Mouse (Mus musculus): ENCODE results near the gene Hist1h4k. TPM values are rescaled to one million over a fixed set of nuclear protein-coding genes. Genes with fewer than 3 reads are reported as not detected.

Hist1h4k gene
- polyA plus RNA-seq (2014; fragmentation: Illumina TruSeq; extraction: RNeasy Lipid Tissue Mini Kit (QIAGEN cat#74804); ENCODE audit: low read depth, low replicate concordance), result not detected

DNA sequence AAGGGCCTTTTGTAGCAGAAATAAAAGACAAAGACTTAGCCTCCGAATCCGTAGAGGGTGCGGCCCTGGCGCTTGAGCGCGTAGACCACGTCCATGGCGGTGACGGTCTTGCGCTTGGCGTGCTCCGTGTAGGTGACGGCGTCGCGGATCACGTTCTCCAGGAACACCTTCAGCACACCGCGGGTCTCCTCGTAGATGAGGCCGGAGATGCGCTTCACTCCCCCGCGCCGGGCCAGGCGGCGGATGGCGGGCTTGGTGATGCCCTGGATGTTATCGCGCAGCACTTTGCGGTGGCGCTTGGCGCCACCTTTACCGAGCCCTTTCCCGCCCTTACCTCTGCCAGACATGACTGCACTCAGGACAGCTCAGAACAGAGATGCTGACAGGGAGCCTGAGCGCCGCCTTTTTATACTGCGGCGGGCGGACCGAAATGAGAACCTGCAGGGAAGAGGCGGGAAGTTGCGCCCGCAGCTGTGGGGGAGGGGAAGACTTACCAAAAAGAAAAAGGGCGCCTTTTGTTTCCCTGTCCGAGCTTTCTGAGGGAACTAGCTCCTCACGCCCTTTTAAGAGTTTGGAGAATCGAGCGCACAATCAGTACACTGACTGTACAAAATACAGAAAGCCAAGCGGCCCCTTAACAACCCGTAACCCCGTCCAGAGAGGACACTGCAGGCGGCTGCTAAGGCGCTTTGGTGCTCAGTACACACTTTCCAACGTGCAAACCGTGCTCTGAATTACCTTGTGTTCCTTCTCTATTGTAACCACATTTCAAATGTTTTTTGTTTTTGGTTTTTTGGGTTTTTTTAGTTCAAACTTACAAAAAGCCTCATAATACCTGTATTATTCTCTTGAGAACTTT lies at the start of gene Hist1h4k:
TSS of gene Hist1h4k (minus strand) at position 347 of the 859 bp plus-strand sequence.

DNA sequence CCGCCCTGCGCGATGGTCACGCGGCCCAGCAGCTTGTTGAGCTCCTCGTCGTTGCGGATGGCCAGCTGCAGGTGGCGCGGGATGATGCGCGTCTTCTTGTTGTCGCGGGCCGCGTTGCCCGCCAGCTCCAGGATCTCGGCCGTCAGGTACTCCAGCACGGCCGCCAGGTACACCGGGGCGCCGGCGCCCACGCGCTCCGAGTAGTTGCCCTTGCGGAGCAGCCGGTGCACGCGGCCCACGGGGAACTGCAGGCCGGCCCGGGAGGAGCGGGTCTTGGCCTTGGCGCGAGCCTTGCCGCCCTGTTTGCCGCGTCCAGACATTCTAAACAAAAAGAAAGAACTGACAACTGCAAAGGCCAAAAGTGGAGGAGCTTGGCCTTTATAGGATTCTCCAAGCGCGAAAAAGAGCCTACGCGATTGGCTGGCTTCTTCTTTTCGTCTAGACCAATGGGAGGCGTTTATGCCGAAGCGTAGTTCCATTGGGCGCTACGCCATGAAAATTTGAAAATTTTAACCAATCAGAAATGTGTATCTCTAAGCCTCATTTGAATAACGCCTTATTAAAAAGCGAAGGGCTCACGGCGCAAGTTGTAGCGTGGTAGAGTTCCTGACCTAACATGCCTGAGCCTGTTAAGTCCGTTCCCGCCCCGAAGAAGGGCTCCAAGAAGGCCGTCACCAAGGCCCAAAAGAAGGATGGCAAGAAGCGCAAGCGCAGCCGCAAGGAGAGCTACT lies 36.8 kb upstream of the Hist1h4k start, which contains the start of the genes Hist1h2an and Hist1h2bp:
TSS of gene Hist1h2an (minus strand) at position 320 of the 731 bp plus-strand sequence.
TSS of gene Hist1h2bp (plus strand) at position 563 of the 731 bp plus-strand sequence.

DNA sequence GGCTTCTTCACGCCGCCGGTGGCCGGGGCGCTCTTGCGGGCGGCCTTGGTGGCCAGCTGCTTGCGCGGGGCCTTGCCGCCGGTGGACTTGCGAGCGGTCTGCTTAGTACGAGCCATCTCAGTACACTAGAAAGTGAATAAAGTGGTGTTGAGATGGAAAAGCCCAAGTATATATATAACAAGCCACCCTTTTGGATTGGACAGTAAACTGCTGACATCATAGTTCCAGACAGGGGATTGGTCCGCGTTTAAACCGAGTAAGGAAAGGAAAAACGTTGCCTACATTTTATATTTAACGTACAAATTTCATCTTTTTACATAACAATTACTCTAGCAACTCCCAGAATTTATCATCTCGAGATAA lies 32.9 kb upstream of the Hist1h4k start, which contains the start of gene Hist1h3i:
TSS of gene Hist1h3i (minus strand) at position 116 of the 363 bp plus-strand sequence.

DNA sequence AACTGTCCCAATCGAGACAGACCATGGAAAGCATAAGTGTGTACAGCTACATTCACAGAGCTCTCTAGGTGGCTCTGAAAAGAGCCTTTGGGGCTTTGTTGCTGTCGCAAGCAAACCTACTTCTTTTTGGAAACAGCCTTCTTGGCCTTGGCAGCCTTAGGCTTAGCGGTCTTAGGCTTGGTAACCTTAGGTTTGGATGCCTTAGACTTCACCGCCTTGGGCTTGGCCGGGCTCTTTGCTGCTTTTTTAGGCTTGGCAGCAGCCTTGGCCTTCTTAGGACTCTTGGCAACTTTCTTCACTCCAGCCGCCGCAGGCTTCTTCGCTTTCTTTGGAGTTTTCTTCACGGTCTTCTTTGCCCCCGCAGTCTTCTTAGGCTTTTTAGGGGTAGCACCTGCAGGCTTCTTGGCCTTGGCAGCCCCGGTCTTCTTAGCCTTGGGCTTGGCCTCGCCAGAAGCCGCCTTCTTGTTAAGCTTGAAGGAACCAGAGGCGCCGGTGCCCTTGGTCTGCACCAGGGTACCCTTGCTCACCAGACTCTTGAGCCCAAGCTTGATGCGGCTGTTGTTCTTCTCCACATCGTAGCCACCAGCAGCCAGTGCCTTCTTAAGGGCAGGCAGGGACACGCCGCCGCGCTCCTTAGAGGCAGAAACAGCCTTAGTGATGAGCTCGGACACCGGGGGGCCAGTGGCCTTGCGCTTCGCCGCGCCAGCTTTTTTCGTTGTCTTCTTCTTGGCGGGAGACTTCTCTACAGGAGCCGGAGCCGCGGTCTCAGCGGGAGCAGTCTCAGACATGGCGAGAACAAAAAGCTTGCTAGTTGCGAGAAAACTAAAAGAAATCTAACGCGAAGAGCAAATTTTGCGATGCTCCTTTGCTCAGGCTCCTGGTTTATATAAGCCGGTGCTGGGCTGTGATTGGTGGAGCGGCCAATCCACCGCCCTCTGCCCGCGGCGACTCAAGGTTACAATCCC lies 29.7 kb upstream of the Hist1h4k start, which contains the start of gene Hist1h1b:
TSS of gene Hist1h1b (minus strand) at position 859 of the 965 bp plus-strand sequence.

DNA sequence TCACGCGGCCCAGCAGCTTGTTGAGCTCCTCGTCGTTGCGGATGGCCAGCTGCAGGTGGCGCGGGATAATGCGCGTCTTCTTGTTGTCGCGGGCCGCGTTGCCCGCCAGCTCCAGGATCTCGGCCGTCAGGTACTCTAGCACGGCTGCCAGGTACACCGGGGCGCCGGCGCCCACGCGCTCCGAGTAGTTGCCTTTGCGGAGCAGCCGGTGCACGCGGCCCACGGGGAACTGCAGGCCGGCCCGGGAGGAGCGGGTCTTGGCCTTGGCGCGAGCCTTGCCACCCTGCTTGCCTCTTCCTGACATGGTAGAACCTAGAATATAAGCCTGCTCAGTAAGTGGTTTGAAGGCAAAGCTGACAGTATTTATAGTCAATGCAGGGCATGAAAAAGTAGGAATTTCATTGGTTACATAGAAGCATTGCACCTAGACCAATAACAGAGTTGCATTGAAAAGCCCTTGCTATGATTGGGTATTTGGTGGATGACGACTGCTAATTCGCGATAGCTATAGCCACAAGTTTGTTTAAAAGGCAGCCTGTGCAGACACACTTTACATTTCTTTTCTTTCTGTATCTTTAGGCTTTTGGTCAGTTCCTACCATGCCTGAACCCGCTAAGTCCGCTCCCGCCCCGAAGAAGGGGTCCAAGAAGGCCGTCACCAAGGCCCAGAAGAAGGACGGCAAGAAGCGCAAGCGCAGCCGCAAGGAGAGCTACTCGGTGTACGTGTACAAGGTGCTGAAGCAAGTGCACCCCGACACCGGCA lies 3.4 kb upstream of the Hist1h4k start, which contains the start of the genes Hist1h2ak and Hist1h2bn:
TSS of gene Hist1h2ak (minus strand) at position 304 of the 762 bp plus-strand sequence.
TSS of gene Hist1h2bn (plus strand) at position 600 of the 762 bp plus-strand sequence.

DNA sequence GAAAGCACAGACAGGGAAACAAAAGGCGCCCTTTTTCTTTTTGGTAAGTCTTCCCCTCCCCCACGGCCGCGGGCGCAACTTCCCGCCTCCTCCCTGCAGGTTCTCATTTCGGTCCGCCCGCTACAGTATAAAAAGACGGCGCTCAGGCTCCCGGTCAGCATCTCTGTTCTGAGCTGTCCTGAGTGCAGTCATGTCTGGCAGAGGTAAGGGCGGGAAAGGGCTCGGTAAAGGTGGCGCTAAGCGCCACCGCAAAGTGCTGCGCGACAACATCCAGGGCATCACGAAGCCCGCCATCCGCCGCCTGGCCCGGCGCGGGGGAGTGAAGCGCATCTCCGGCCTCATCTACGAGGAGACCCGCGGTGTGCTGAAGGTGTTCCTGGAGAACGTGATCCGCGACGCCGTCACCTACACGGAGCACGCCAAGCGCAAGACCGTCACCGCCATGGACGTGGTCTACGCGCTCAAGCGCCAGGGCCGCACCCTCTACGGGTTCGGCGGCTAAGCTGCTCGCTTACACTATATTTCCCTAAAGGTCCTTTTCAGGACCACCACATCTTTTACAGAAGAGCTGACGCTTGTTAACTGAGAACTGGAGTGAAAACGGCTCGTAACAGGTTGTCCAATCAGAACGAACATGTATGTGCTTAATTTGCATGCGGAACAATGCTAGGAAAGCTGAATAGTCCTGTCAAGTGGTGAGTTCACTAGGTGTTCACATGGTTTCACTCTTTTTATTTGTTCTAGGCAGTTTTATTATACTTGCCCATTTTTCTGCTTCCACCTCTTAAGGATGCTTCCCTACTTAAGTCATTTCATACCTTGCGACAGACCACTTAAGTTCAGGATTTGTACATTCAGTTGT lies 15.2 kb downstream of the Hist1h4k start, which contains the start of gene Hist1h4j:
TSS of gene Hist1h4j (plus strand) at position 159 of the 862 bp plus-strand sequence.

DNA sequence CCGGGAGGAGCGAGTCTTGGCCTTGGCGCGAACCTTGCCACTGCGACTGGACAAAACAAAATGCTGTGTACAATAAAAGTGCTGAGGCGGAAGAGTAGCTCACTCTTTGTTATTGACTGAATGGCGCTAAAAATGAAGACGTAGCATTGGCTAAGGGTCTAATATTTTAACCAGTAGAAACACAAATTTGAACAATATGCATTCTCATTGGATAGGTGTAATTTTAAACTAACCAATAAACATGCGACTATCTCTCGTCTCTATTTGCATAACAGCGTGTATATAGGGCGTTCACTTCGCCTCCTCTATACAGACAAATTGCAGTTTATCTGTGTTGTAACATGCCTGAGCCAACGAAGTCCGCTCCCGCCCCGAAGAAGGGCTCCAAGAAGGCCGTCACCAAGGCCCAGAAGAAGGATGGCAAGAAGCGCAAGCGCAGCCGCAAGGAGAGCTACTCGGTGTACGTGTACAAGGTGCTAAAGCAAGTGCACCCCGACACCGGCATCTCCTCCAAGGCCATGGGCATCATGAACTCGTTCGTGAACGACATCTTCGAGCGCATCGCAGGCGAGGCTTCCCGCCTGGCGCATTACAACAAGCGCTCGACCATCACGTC lies 28.4 kb downstream of the Hist1h4k start, which contains the start of gene Hist1h2bm:
TSS of gene Hist1h2bm (plus strand) at position 288 of the 616 bp plus-strand sequence.

DNA sequence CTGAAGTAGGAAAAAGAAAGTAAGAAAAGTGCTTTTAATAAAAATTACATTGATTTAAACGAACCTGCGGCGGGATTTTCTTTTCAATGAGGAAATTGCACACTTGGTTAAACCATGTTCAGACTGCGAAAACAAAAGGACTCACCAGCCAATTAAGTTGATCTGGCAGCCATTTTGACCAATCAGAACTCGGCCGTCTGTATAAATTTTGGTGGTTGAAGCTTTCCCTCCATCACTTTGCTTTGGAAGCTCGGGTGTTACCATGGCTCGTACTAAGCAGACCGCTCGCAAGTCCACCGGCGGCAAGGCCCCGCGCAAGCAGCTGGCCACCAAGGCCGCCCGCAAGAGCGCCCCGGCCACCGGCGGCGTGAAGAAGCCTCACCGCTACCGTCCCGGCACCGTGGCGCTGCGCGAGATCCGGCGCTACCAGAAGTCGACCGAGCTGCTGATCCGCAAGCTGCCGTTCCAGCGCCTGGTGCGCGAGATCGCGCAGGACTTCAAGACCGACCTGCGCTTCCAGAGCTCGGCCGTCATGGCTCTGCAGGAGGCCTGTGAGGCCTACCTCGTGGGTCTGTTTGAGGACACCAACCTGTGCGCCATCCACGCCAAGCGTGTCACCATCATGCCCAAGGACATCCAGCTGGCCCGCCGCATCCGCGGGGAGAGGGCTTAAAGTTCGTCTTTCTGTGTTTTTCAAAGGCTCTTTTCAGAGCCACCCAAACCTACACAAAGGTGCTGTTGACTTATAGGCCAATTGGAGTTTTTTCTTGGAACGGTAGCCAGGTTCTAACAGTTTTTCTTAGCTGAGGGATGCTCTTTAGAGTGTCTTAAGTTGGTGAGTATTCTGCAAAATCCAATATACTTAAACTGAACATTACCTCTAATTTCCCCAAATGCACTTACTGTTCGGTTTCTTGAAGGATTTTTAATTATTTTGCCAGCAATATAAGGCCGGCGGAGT lies 32.6 kb downstream of the Hist1h4k start, which contains the start of gene Hist1h3h:
TSS of gene Hist1h3h (plus strand) at position 263 of the 961 bp plus-strand sequence.

DNA sequence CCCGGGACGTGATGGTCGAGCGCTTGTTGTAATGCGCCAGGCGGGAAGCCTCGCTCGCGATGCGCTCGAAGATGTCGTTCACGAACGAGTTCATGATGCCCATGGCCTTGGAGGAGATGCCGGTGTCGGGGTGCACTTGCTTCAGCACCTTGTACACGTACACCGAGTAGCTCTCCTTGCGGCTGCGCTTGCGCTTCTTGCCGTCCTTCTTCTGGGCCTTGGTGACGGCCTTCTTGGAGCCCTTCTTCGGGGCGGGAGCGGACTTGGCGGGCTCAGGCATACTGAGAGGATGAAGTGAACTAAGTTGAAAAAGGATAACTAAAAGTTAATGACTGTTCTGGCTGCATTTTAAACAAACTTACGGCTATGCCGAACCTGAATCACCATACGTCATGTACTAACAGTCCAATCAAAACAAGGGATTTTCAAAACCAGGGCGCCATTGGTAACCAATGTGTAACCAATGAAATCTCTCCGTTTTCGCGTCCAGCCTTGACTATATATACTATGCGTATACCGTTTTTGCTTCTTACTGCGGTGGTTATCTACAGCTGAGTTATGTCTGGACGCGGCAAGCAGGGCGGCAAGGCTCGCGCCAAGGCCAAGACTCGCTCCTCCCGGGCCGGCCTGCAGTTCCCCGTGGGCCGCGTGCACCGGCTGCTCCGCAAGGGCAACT lies 34.3 kb downstream of the Hist1h4k start, which contains the start of the genes Hist1h2bl and Hist1h2ai:
TSS of gene Hist1h2bl (minus strand) at position 280 of the 676 bp plus-strand sequence.
TSS of gene Hist1h2ai (plus strand) at position 559 of the 676 bp plus-strand sequence.

Other genes with a start within 250 kb of the Hist1h4k start
- 0.88 TPM for gene Gm11273, start 249.1 kb downstream of the Hist1h4k start, polyA plus RNA-seq (2014; fragmentation: Illumina TruSeq; extraction: RNeasy Lipid Tissue Mini Kit (QIAGEN cat#74804); ENCODE audit: low read depth, low replicate concordance)
- gene Zkscan8, start 219.4 kb downstream of the Hist1h4k start, polyA plus RNA-seq (2014; fragmentation: Illumina TruSeq; extraction: RNeasy Lipid Tissue Mini Kit (QIAGEN cat#74804); ENCODE audit: low read depth, low replicate concordance), result 9.0 TPM
- gene Olfr1366, start 207.7 kb downstream of the Hist1h4k start, polyA plus RNA-seq (2014; fragmentation: Illumina TruSeq; extraction: RNeasy Lipid Tissue Mini Kit (QIAGEN cat#74804); ENCODE audit: low read depth, low replicate concordance), result not detected
- not detected for gene Olfr1535, start 190.6 kb downstream of the Hist1h4k start, polyA plus RNA-seq (2014; fragmentation: Illumina TruSeq; extraction: RNeasy Lipid Tissue Mini Kit (QIAGEN cat#74804); ENCODE audit: low read depth, low replicate concordance)
- gene Olfr1364, start 168.7 kb downstream of the Hist1h4k start, polyA plus RNA-seq (2014; fragmentation: Illumina TruSeq; extraction: RNeasy Lipid Tissue Mini Kit (QIAGEN cat#74804); ENCODE audit: low read depth, low replicate concordance), result not detected
- not detected for gene Olfr1362, start 136.5 kb downstream of the Hist1h4k start, polyA plus RNA-seq (2014; fragmentation: Illumina TruSeq; extraction: RNeasy Lipid Tissue Mini Kit (QIAGEN cat#74804); ENCODE audit: low read depth, low replicate concordance)
- not detected for gene Olfr11, start 108.0 kb downstream of the Hist1h4k start, polyA plus RNA-seq (2014; fragmentation: Illumina TruSeq; extraction: RNeasy Lipid Tissue Mini Kit (QIAGEN cat#74804); ENCODE audit: low read depth, low replicate concordance)
- gene Olfr1361, start 87.1 kb downstream of the Hist1h4k start, polyA plus RNA-seq (2014; fragmentation: Illumina TruSeq; extraction: RNeasy Lipid Tissue Mini Kit (QIAGEN cat#74804); ENCODE audit: low read depth, low replicate concordance), result not detected
- not detected for gene Olfr1360, start 73.1 kb downstream of the Hist1h4k start, polyA plus RNA-seq (2014; fragmentation: Illumina TruSeq; extraction: RNeasy Lipid Tissue Mini Kit (QIAGEN cat#74804); ENCODE audit: low read depth, low replicate concordance)
- gene Olfr1359, start 52.4 kb downstream of the Hist1h4k start, polyA plus RNA-seq (2014; fragmentation: Illumina TruSeq; extraction: RNeasy Lipid Tissue Mini Kit (QIAGEN cat#74804); ENCODE audit: low read depth, low replicate concordance), result not detected
- gene Hist1h2bl, start 34.4 kb downstream of the Hist1h4k start, polyA plus RNA-seq (2014; fragmentation: Illumina TruSeq; extraction: RNeasy Lipid Tissue Mini Kit (QIAGEN cat#74804); ENCODE audit: low read depth, low replicate concordance), result not detected
- gene Hist1h2ai, start 34.1 kb downstream of the Hist1h4k start, polyA plus RNA-seq (2014; fragmentation: Illumina TruSeq; extraction: RNeasy Lipid Tissue Mini Kit (QIAGEN cat#74804); ENCODE audit: low read depth, low replicate concordance), result not detected
- gene Hist1h3h, start 32.8 kb downstream of the Hist1h4k start, polyA plus RNA-seq (2014; fragmentation: Illumina TruSeq; extraction: RNeasy Lipid Tissue Mini Kit (QIAGEN cat#74804); ENCODE audit: low read depth, low replicate concordance), result not detected
- not detected for gene Hist1h2bm, start 28.5 kb downstream of the Hist1h4k start, polyA plus RNA-seq (2014; fragmentation: Illumina TruSeq; extraction: RNeasy Lipid Tissue Mini Kit (QIAGEN cat#74804); ENCODE audit: low read depth, low replicate concordance)
- not detected for gene Hist1h4j, start 15.4 kb downstream of the Hist1h4k start, polyA plus RNA-seq (2014; fragmentation: Illumina TruSeq; extraction: RNeasy Lipid Tissue Mini Kit (QIAGEN cat#74804); ENCODE audit: low read depth, low replicate concordance)
- gene Hist1h2ak, start 3.3 kb upstream of the Hist1h4k start, polyA plus RNA-seq (2014; fragmentation: Illumina TruSeq; extraction: RNeasy Lipid Tissue Mini Kit (QIAGEN cat#74804); ENCODE audit: low read depth, low replicate concordance), result not detected
- gene Hist1h2bn, start 3.6 kb upstream of the Hist1h4k start, polyA plus RNA-seq (2014; fragmentation: Illumina TruSeq; extraction: RNeasy Lipid Tissue Mini Kit (QIAGEN cat#74804); ENCODE audit: low read depth, low replicate concordance), result not detected
- gene Hist1h1b, start 30.1 kb upstream of the Hist1h4k start, polyA plus RNA-seq (2014; fragmentation: Illumina TruSeq; extraction: RNeasy Lipid Tissue Mini Kit (QIAGEN cat#74804); ENCODE audit: low read depth, low replicate concordance), result not detected
- not detected for gene Hist1h3i, start 32.9 kb upstream of the Hist1h4k start, polyA plus RNA-seq (2014; fragmentation: Illumina TruSeq; extraction: RNeasy Lipid Tissue Mini Kit (QIAGEN cat#74804); ENCODE audit: low read depth, low replicate concordance)
- not detected for gene Hist1h2an, start 36.7 kb upstream of the Hist1h4k start, polyA plus RNA-seq (2014; fragmentation: Illumina TruSeq; extraction: RNeasy Lipid Tissue Mini Kit (QIAGEN cat#74804); ENCODE audit: low read depth, low replicate concordance)
- 27.9 TPM for gene Hist1h2bp, start 37.0 kb upstream of the Hist1h4k start, polyA plus RNA-seq (2014; fragmentation: Illumina TruSeq; extraction: RNeasy Lipid Tissue Mini Kit (QIAGEN cat#74804); ENCODE audit: low read depth, low replicate concordance)
- not detected for gene Hist1h2bq, start 59.7 kb upstream of the Hist1h4k start, polyA plus RNA-seq (2014; fragmentation: Illumina TruSeq; extraction: RNeasy Lipid Tissue Mini Kit (QIAGEN cat#74804); ENCODE audit: low read depth, low replicate concordance)
- gene Hist1h2ao, start 60.0 kb upstream of the Hist1h4k start, polyA plus RNA-seq (2014; fragmentation: Illumina TruSeq; extraction: RNeasy Lipid Tissue Mini Kit (QIAGEN cat#74804); ENCODE audit: low read depth, low replicate concordance), result not detected
- not detected for gene Hist1h4m, start 61.2 kb upstream of the Hist1h4k start, polyA plus RNA-seq (2014; fragmentation: Illumina TruSeq; extraction: RNeasy Lipid Tissue Mini Kit (QIAGEN cat#74804); ENCODE audit: low read depth, low replicate concordance)
- gene Hist1h4n, start 81.7 kb upstream of the Hist1h4k start, polyA plus RNA-seq (2014; fragmentation: Illumina TruSeq; extraction: RNeasy Lipid Tissue Mini Kit (QIAGEN cat#74804); ENCODE audit: low read depth, low replicate concordance), result not detected
- not detected for gene Hist1h2ap, start 83.0 kb upstream of the Hist1h4k start, polyA plus RNA-seq (2014; fragmentation: Illumina TruSeq; extraction: RNeasy Lipid Tissue Mini Kit (QIAGEN cat#74804); ENCODE audit: low read depth, low replicate concordance)
- gene Hist1h2br, start 83.2 kb upstream of the Hist1h4k start, polyA plus RNA-seq (2014; fragmentation: Illumina TruSeq; extraction: RNeasy Lipid Tissue Mini Kit (QIAGEN cat#74804); ENCODE audit: low read depth, low replicate concordance), result 0.48 TPM
- gene Zfp184, start 194.6 kb upstream of the Hist1h4k start, polyA plus RNA-seq (2014; fragmentation: Illumina TruSeq; extraction: RNeasy Lipid Tissue Mini Kit (QIAGEN cat#74804); ENCODE audit: low read depth, low replicate concordance), result 25.6 TPM
- gene Pom121l2, start 230.7 kb upstream of the Hist1h4k start, polyA plus RNA-seq (2014; fragmentation: Illumina TruSeq; extraction: RNeasy Lipid Tissue Mini Kit (QIAGEN cat#74804); ENCODE audit: low read depth, low replicate concordance), result 85.0 TPM

All from testis, adult 10 weeks (tissue).